8 mouse cellular contexts compared by ENCODE assay signal in genomic region chr9:48266286-48267027, GRCm38 (mm10).
DNase-seq lines count a peak whose midpoint lies in the region; ATAC-seq and TF ChIP-seq lines count a peak whose summit lies in the region.

No protein-coding gene starts in this region.

- H3K4me3 ChIP-seq in hindbrain, postnatal 0 days (ENCODE audit: low read length) = peak overlapping the region; percentile 44
- peak overlapping the region; percentile 43 for H3K4me3 ChIP-seq in macrophage (ENCODE audit: inconsistent target)

- WGBS in hindbrain, postnatal 0 days = 12% methylated on average over 21 of the region's 21 CpGs
- 14% methylated on average over 21 of the region's 21 CpGs for WGBS in macrophage (ENCODE audit: missing documents)

- H3K79me2 ChIP-seq in macrophage (ENCODE audit: inconsistent target) = no peaks in the 10 kb centered on the region

- H3K27me3 ChIP-seq in hindbrain, postnatal 0 days (ENCODE audit: insufficient read depth, low read length) = no peaks in the 10 kb centered on the region

- H3K4me2 ChIP-seq in hindbrain, postnatal 0 days (ENCODE audit: low read depth, low read length) = peak overlapping the region; percentile 92

- H3K9me3 ChIP-seq in hindbrain, postnatal 0 days (ENCODE audit: low read length) = no peaks in the 10 kb centered on the region

- H3K36me3 ChIP-seq in hindbrain, postnatal 0 days (ENCODE audit: insufficient read depth, low read length) = no peaks in the 10 kb centered on the region
- H3K36me3 ChIP-seq in macrophage (ENCODE audit: inconsistent target) = no peaks in the 10 kb centered on the region

- peak; percentile 91 for TF ChIP-seq CTCF in hindbrain, postnatal 0 days (IDR thresholded peaks at IDR 0.05; ENCODE audit: low read depth)

- no peaks in the 10 kb centered on the region for H3K4me1 ChIP-seq in hindbrain, postnatal 0 days (ENCODE audit: insufficient read depth, low read length)

- H3K27ac ChIP-seq in hindbrain, postnatal 0 days = no peak overlapping the region
- peak overlapping the region; percentile 9; the same call in 1 of the 2 replicates for H3K27ac ChIP-seq in macrophage

- H3K9ac ChIP-seq in hindbrain, postnatal 0 days (replicated peaks; ENCODE audit: low read length) = peak overlapping the region; percentile 40; the same call in 1 of the 2 replicates

- peak; percentile 94 for ATAC-seq in hindbrain, postnatal 0 days

- DNase-seq in adrenal gland, adult 18-20 months (ENCODE audit: low spot score in 2 of 2) = peak; percentile 78 to 84
- peak; percentile 88 for DNase-seq in embryo, embryonic 10 days (ENCODE audit: low spot score)
- peak; percentile 54 to 59 for DNase-seq in gastrocnemius, adult 8-10 months (ENCODE audit: low spot score in 2 of 2)
- peak; percentile 89 for DNase-seq in hindbrain, postnatal 0 days (ENCODE audit: low spot score)
- DNase-seq in left cerebral cortex, adult 18-20 months (ENCODE audit: low spot score in 2 of 2) = peak; percentile 77 to 78
- DNase-seq in right cerebral cortex, adult 18-20 months = peak; percentile 71
- DNase-seq in urinary bladder, adult 18-20 months (ENCODE audit: low spot score in 2 of 2) = peak; percentile 38 to 51
